Mouse (Mus musculus) brain, embryonic 18.5 days (tissue): ENCODE results near the gene Myo10.

Experiments used
- DNase-seq: peaks from one replicate; pipeline ENCODE4 v3.0.0-alpha.2; 2012; ENCODE audit warnings: low read depth, low spot score

Myo10 gene

GRCm38 (mm10) chr15:25622200-25622866 lies at the start of gene Myo10:
TSS of gene Myo10 (plus strand) at chr15:25622525.
- DNase-seq: peak; percentile 82

GRCm38 (mm10) chr15:25573113-25573512 lies 49.2 kb upstream of the Myo10 start:
- no peak for DNase-seq

DNA sequence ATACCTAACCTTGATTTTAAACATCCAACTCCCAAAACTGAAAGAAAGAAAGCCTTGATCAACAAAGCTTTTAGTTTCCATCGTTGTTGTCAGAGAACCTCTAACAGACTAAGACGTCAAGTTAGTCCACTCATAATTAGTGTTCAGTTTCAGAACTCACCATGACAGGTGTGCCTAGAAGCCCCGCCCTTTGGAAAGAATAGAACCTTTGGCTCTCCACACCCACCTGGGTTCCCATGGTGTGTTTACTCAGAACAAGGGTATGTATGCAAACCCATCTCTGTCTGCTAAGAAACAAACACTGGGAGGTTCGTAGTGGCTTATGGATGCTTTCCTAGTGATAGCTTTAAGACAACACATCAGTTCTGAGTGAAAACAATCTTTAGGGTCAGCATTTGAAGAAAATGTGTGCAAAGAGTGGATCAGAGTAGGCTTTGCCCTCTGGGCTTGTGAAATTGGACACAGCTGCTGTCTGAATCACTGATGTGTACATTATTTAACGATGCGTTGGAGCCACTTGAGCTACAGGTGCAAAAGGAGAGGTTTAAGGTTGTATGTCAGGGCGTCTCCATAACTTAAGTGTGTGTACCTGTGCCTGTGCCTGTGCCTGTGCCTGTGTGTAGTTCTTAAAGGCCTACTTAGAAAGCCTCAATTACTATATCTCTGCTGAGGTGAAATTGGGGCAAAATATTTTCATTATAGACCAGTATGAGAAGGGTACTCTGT lies 48.3 kb upstream of the Myo10 start:
- no peak for DNase-seq

GRCm38 (mm10) chr15:25577327-25578051 lies 44.8 kb upstream of the Myo10 start:
- no peak for DNase-seq

- DNase-seq: no peak
Observed at GRCm38 (mm10) chr15:25578369-25578768, 44.0 kb upstream of the Myo10 start.

DNA sequence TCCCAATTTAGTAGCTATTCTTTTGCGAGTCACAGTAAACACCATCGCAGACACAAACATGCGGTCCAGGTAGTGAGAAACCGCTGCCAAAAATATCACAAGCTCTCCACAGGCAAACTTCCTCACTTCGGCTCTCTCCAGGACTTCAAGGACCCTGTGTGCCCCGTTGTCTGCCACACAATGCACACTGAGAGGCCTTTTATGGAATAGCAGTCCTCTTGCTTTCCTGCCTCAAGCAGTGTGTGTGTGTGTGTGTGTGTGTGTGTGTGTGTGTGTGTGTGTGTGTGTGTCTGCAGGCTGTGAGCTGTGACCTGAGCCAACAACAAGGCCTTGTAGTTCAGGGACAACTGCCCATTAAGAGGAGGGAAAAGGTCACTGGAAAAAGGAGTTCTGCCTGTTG lies 41.6 kb upstream of the Myo10 start:
- DNase-seq: no peak

GRCm38 (mm10) chr15:25582055-25582454 lies 40.3 kb upstream of the Myo10 start:
- DNase-seq: no peak

GRCm38 (mm10) chr15:25583361-25583760 lies 39.0 kb upstream of the Myo10 start:
- no peak for DNase-seq

- no peak for DNase-seq
Observed at GRCm38 (mm10) chr15:25586828-25587227, 35.5 kb upstream of the Myo10 start.

DNA sequence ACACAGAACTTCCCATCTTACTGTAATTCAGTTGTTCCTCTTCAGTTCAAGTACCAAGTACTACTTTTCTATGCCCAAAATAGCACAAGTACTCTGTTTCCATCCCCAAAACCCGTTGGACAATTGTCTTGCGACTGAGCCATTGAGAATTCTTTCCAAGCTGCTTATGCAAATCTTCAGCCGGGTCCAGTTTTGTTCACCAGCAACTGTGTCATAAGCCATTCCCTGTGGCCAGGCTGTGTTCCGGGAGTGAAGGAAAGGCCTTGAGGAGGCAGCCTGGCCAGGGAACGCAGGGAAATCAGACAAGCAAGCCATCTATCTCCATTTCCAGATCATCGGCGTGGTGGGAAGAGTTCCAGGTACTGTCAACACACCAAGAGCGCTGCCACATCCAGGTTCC lies 34.4 kb upstream of the Myo10 start:
- no peak for DNase-seq

- DNase-seq: no peak
Observed at GRCm38 (mm10) chr15:25589318-25589902, 32.9 kb upstream of the Myo10 start.

DNA sequence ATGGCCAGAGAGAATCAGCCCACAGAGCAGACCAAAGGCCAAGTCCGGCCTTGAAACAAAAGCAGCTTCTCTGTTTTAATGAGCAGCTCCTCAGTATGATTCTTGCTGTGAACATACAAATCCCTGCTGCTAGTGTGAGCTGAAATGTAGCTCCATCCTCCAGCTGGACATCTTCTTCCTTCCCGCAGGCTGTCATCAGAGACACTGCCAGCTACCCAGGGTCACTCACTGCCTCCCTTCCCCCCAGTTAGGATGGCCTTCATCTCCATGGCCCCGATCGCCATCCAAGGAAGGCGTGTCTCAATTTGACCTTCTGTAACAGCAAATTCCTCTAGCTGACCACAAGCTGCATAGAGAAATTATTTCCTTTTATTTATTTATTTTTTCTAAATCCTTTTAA lies 32.4 kb upstream of the Myo10 start:
- no peak for DNase-seq

DNA sequence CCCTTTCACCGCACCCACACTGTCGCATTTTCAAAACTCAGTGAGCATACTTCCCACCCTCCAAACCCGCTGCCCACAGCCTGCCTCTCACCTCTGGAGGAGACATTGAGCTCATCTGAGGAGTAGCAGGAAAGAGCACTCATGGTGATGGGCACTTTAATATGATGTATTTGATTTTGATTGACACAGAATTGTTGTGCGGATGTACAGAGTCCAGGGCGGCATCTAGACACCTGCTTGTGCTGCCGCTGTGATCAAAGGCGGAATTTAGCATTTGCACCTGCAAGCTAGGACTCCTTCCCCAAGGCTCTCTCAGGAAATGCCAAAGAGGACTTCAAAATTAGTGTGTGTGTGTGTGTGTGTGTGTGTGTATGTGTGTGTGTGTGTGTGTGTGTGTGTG lies 31.4 kb upstream of the Myo10 start:
- DNase-seq: no peak

- DNase-seq: no peak
Observed at GRCm38 (mm10) chr15:25591964-25592363, 30.4 kb upstream of the Myo10 start.

GRCm38 (mm10) chr15:25593469-25594150 lies 28.7 kb upstream of the Myo10 start:
- no peak for DNase-seq

DNA sequence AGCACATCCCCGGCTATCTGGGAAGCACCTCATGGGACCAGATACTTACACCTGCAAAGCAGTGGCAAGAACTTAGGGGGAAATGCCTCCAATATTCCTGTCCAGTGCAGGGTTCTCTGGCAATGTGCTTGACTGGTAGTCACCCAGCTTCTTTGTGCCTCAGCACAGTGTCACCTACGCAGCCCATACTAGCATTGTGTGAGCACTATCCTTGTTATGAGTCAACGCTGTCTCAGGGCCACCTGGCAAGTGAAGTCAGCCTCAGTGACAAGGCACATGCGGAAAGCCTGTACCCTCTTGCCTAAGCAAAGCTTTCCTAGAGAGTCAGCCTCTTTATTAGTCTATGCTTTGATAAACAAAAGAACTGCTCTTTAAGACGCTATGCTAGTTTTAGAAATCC lies 24.0 kb upstream of the Myo10 start:
- no peak for DNase-seq

DNA sequence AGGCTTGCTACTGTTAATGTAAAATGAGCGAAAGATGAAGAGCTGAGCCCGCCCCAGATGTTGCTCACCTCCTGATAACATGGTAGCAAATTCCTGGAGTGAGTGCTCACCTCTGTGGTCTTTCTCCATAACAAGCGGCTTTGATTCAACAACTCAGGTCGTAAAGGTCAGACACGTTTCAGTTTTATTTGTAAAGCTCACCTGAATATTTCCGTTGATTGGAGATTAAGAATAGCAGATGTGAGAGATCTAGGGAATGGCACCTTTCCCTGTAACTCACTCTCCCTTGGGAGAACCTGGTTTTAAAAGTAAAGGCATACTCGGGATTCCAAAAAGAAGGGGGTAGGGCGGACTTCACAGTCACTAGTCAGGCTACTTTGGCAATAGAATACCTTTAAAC lies 20.0 kb upstream of the Myo10 start:
- DNase-seq: no peak

DNA sequence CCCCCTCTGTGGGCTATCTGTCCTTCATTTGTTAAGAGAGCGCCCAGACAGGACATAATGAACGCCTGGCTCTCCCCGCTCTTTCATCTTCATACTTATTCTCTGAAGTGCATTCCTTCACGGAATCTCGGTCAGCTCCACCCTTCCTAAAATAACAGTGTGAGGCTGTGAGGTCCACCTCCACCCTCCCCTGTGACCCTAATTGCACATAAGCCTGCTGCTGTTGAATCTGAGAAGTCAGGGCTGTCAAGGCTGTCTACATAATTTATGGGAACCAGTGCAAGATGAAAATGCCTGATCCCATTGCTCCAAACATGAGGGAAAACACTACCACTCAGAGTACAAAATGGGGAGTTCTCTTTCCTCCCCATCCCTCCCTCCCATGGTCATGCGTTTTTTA lies 19.0 kb upstream of the Myo10 start:
- DNase-seq: no peak

DNA sequence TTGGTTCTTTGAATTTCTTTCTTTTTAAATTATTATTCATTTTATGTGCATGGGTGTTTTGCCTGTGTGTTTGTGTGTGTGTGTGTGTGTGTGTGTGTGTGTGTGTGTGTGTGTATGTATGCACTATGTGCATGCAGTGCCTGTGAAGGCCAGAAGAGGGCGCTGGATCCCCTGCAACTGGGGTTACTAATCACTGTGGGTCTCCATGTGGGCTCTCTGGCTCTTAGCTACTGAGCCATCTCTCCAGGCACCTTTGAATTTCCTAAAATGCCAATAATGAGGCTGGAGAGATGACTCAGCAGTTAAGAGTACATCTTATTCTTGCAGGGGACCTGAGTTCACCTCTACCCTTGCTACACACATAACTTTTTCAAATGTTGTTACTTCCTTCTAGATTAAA lies 18.1 kb upstream of the Myo10 start:
- DNase-seq: no peak

GRCm38 (mm10) chr15:25605376-25605775 lies 16.9 kb upstream of the Myo10 start:
- no peak for DNase-seq

DNA sequence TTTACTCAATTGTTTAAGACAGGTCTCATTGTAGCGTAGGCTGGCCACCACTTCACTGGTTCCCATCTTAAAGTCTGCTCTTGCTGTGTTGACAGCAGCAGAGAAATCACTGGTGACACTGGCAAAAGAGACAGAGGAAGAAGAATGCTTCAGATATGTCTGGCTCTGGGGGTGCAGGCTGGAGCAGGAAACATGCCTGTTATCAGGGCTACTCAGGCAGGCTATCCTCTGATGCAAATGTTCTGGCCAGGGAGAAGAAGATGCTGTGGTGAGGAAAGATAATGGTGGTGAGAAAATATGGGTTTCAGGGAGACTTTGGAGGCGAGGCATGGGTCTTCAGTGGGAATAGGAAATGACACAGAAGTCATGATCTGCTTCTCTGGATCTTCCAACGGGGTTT lies 13.6 kb upstream of the Myo10 start:
- DNase-seq: no peak

GRCm38 (mm10) chr15:25609253-25609652 lies 13.1 kb upstream of the Myo10 start:
- DNase-seq: no peak
